In genomic region chr12:8394894-8395297, GRCm38 (mm10) we compare ENCODE assay signal across 7 mouse cellular contexts.
A peak's percentile ranks its signal among the peaks of the same experiment; 100 is the strongest.
DNase-seq lines count a peak whose midpoint lies in the region; ATAC-seq and TF ChIP-seq lines count a peak whose summit lies in the region.

No protein-coding gene starts in this region.

- H3K9me3 ChIP-seq in heart, embryonic 14.5 days (ENCODE audit: control insufficient read depth, low read length) = no peaks in the 10 kb centered on the region

- TF ChIP-seq POLR2A in testis, adult 2 months (IDR thresholded peaks at IDR 0.05; ENCODE audit: control insufficient read depth, low read depth, low read length) = no peak

- no peak overlapping the region for H3K4me3 ChIP-seq in testis, adult 2 months (ENCODE audit: control insufficient read depth, low read depth, low read length)
- no peak overlapping the region for H3K4me3 ChIP-seq in heart, embryonic 14.5 days (ENCODE audit: control insufficient read depth in 1 of 2, insufficient read depth in 1 of 2, low read depth in 1 of 2, low read length in 2 of 2)

- peak overlapping the region; percentile 51; the same call in 1 of the 2 replicates for H3K27ac ChIP-seq in testis, adult 2 months (ENCODE audit: control insufficient read depth, insufficient read depth, low read depth, low read length)
- peak overlapping the region; percentile 23 to 69 for H3K27ac ChIP-seq in heart, embryonic 14.5 days (replicated peaks in 1 of 2; ENCODE audit: control insufficient read depth in 1 of 2, insufficient read depth in 1 of 2, low read depth in 2 of 2, low read length in 2 of 2)

- DNase-seq in testis, postnatal 14 days (ENCODE audit: low spot score) = no peak
- DNase-seq in kidney, postnatal 25 days = peak; percentile 40 to 66
- DNase-seq in spleen, postnatal 4 days (ENCODE audit: low spot score in 2 of 2) = no peak
- no peak for DNase-seq in gastrocnemius, adult 8-10 months (ENCODE audit: low spot score in 2 of 2)

- H3K27me3 ChIP-seq in testis, adult 2 months (ENCODE audit: control insufficient read depth, insufficient read depth, low read length) = no peaks in the 10 kb centered on the region
- H3K27me3 ChIP-seq in heart, embryonic 14.5 days (ENCODE audit: control insufficient read depth, insufficient read depth, low read length) = no peaks in the 10 kb centered on the region

- H3K4me1 ChIP-seq in testis, adult 2 months (ENCODE audit: control insufficient read depth, insufficient read depth, low read length) = peaks cover 2% of the 10 kb centered on the region
- peaks cover 4 to 8% of the 10 kb centered on the region in 2 experiments; a peak in 2 of 4 replicates for H3K4me1 ChIP-seq in heart, embryonic 14.5 days (ENCODE audit: control insufficient read depth in 2 of 2, insufficient read depth in 2 of 2, low read length in 2 of 2)

- WGBS in heart, embryonic 14.5 days = 58% methylated on average over 6 of the region's 6 CpGs

- peak; percentile 77 for ATAC-seq in heart, embryonic 14.5 days (ENCODE audit: insufficient number of reproducible peaks, insufficient read depth, low FRiP score, low read depth)
- ATAC-seq in activated CD4-positive, CD25-positive, alpha-beta regulatory T cell, adult 4 months = no peak

- no peaks in the 10 kb centered on the region for H3K36me3 ChIP-seq in testis, adult 2 months (ENCODE audit: control insufficient read depth, insufficient read depth, low read length)
- H3K36me3 ChIP-seq in heart, embryonic 14.5 days (ENCODE audit: control insufficient read depth, insufficient read depth, low read length) = no peaks in the 10 kb centered on the region

- no peak overlapping the region for H3K9ac ChIP-seq in heart, embryonic 14.5 days (ENCODE audit: low read length)

- H3K4me2 ChIP-seq in heart, embryonic 14.5 days (ENCODE audit: low read length) = no peak overlapping the region

- no peak for TF ChIP-seq CTCF in testis, adult 2 months (IDR thresholded peaks at IDR 0.05; ENCODE audit: control insufficient read depth, insufficient read depth, insufficient replicate concordance, low read depth, low read length)

Comparison
In these comparisons a context has a peak if more than half of its experiments do, and no peak if none do; other contexts are left out.
1. DNase-seq: peak in kidney, postnatal 25 days (2 of 2); none in testis, postnatal 14 days (single experiment), spleen, postnatal 4 days (0 of 2) and gastrocnemius, adult 8-10 months (0 of 2).